Mouse (Mus musculus) heart, embryonic 10.5 days (tissue): ENCODE measurements around the gene Atpaf2. TPM values are rescaled to one million over a fixed set of nuclear protein-coding genes. Genes with fewer than 3 reads are reported as not detected.

Experiments used
- DNase-seq: peaks from one replicate; pipeline ENCODE4 v3.0.0-alpha.2; 2017; ENCODE audit warnings: low spot score
- H3K27ac ChIP-seq: fragments of 300-500 bp; sonication (generic); 2 replicates; pipeline ENCODE4 v1.5.1; 2016; ENCODE audit warnings: mild to moderate bottlenecking
- H3K27me3 ChIP-seq: fragments of 300-500 bp; sonication (generic); 2 replicates; pipeline ENCODE4 v1.6.1; 2016; ENCODE audit warnings: mild to moderate bottlenecking; ENCODE audit not compliant: poor library complexity, insufficient read depth, severe bottlenecking
- H3K36me3 ChIP-seq: fragments of 300-500 bp; sonication (generic); 2 replicates; pipeline ENCODE4 v1.6.1; 2016; ENCODE audit warnings: mild to moderate bottlenecking, moderate library complexity
- H3K4me1 ChIP-seq: fragments of 300-500 bp; sonication (generic); 2 replicates; pipeline ENCODE4 v1.6.1; 2016; ENCODE audit warnings: mild to moderate bottlenecking
- H3K4me3 ChIP-seq: fragments of 300-500 bp; sonication (generic); 2 replicates; pipeline ENCODE4 v1.5.1; 2016; ENCODE audit warnings: mild to moderate bottlenecking, moderate library complexity
- H3K9me3 ChIP-seq: fragments of 300-500 bp; sonication (generic); 2 replicates; pipeline ENCODE4 v1.6.1; 2016; ENCODE audit warnings: mild to moderate bottlenecking, moderate library complexity
- WGBS: fragments of 180-500 bp; shearing (Covaris S2); methylation state at CpG from one replicate; pipeline ENCODE4 v1.1.7; 2016; 5-methylcytosine and 5-hydroxymethylcytosine counted together
- polyA plus RNA-seq: library from polyadenylated mRNA; unstranded; fragments of >200 nt; fragmentation: Nextera tagmentation; extraction: Ambion mirVana; gene quantifications from 2 replicates; pipeline ENCODE4 v1.2.1, GENCODE M21; 2016

Gene Atpaf2
- polyA plus RNA-seq, 1 experiment from 2014 or later, result 61.7 TPM

GRCm38 (mm10) chr11:60357116-60357515 lies 61.1 kb downstream of the Atpaf2 start:
- 52% methylated on average over 1 of the region's 1 CpGs for WGBS
- Histone ChIP-seq H3K36me3 (no peaks in the 10 kb centered on the region), H3K4me3 (no peak overlapping the region), H3K4me1 (peaks cover 10% of the 10 kb centered on the region), H3K27ac (no peak overlapping the region), H3K27me3 (no peaks in the 10 kb centered on the region), H3K9me3 (no peaks in the 10 kb centered on the region)
- no peak for DNase-seq

GRCm38 (mm10) chr11:60355952-60356351 lies 62.3 kb downstream of the Atpaf2 start:
- Histone ChIP-seq H3K9me3 (no peaks in the 10 kb centered on the region), H3K4me3 (no peak overlapping the region), H3K27ac (no peak overlapping the region), H3K4me1 (peaks cover 20% of the 10 kb centered on the region), H3K27me3 (no peaks in the 10 kb centered on the region), H3K36me3 (no peaks in the 10 kb centered on the region)
- 79% methylated on average over 2 of the region's 2 CpGs for WGBS
- DNase-seq, result no peak

GRCm38 (mm10) chr11:60352559-60353411 lies 65.5 kb downstream of the Atpaf2 start, which contains the start of the genes Tom1l2 and Drc3:
TSS of gene Tom1l2 (minus strand) at chr11:60352905.
TSS of gene Drc3 (plus strand) at chr11:60353329.
- peak within 1 kb of the TSS; percentile 88 for H3K27ac ChIP-seq
- H3K9me3 ChIP-seq, result no peaks in the 10 kb centered on the region
- no peaks in the 10 kb centered on the region for H3K36me3 ChIP-seq
- H3K27me3 ChIP-seq, result no peaks in the 10 kb centered on the region
- peak within 1 kb of the TSS; percentile 82 for H3K4me3 ChIP-seq
- DNase-seq, result peak; percentile 100
- under 1% methylated on average over 57 of the region's 57 CpGs for WGBS
- H3K4me1 ChIP-seq, result peaks cover 22% of the 10 kb centered on the region

GRCm38 (mm10) chr11:60351925-60352371 lies 66.3 kb downstream of the Atpaf2 start:
- no peak for DNase-seq
- Histone ChIP-seq H3K9me3 (no peaks in the 10 kb centered on the region), H3K27me3 (no peaks in the 10 kb centered on the region), H3K36me3 (no peaks in the 10 kb centered on the region), H3K4me1 (peaks cover 22% of the 10 kb centered on the region), H3K4me3 (peak overlapping the region; percentile 82), H3K27ac (peak overlapping the region; percentile 88)
- 10% methylated on average over 11 of the region's 11 CpGs for whole genome bisulfite sequencing

GRCm38 (mm10) chr11:60351388-60351787 lies 66.9 kb downstream of the Atpaf2 start:
- no peak for DNase-seq
- Histone ChIP-seq H3K27ac (0 out of 2 replicates have a peak overlapping the region, but pooled peaks have one; percentile 88), H3K36me3 (no peaks in the 10 kb centered on the region), H3K27me3 (no peaks in the 10 kb centered on the region), H3K9me3 (no peaks in the 10 kb centered on the region), H3K4me1 (peaks cover 22% of the 10 kb centered on the region), H3K4me3 (peak overlapping the region; percentile 82)
- 63% methylated on average over 2 of the region's 2 CpGs for WGBS

Other genes starting within 250 kb of the Atpaf2 start
- 38.2 and 40.3 TPM in 2 replicates for gene Srebf1, start 195.9 kb downstream of the Atpaf2 start, polyA plus RNA-seq
- gene Tom1l2, start 65.6 kb downstream of the Atpaf2 start, polyA plus RNA-seq, result 19.3 and 28.4 TPM in 2 replicates
- 1.0 and 2.0 TPM in 2 replicates for gene Drc3, start 65.1 kb downstream of the Atpaf2 start, polyA plus RNA-seq
- 17.1 and 20.6 TPM in 2 replicates for gene Gid4, start 1.3 kb downstream of the Atpaf2 start, polyA plus RNA-seq
- gene Drg2, start 36.1 kb upstream of the Atpaf2 start, polyA plus RNA-seq, result 87.6 and 112 TPM in 2 replicates
- 0.25 and 0.28 TPM in 2 replicates for gene Myo15, start 50.9 kb upstream of the Atpaf2 start, polyA plus RNA-seq
- 32.5 and 38.6 TPM in 2 replicates for gene Alkbh5, start 117.9 kb upstream of the Atpaf2 start, polyA plus RNA-seq